Mouse (Mus musculus) heart, embryonic 10.5 days (tissue): ENCODE measurements around the gene Ttc9. TPM values are rescaled to one million over a fixed set of nuclear protein-coding genes. Genes with fewer than 3 reads are reported as not detected.

ENCODE experiments used
- DNase-seq: peaks from one replicate; pipeline ENCODE4 v3.0.0-alpha.2; 2017; ENCODE audit warnings: low spot score
- H3K27ac ChIP-seq: fragments of 300-500 bp; sonication (generic); 2 replicates; pipeline ENCODE4 v1.5.1; 2016; ENCODE audit warnings: mild to moderate bottlenecking
- H3K27me3 ChIP-seq: fragments of 300-500 bp; sonication (generic); 2 replicates; pipeline ENCODE4 v1.6.1; 2016; ENCODE audit warnings: mild to moderate bottlenecking; ENCODE audit not compliant: poor library complexity, insufficient read depth, severe bottlenecking
- H3K36me3 ChIP-seq: fragments of 300-500 bp; sonication (generic); 2 replicates; pipeline ENCODE4 v1.6.1; 2016; ENCODE audit warnings: mild to moderate bottlenecking, moderate library complexity
- H3K4me1 ChIP-seq: fragments of 300-500 bp; sonication (generic); 2 replicates; pipeline ENCODE4 v1.6.1; 2016; ENCODE audit warnings: mild to moderate bottlenecking
- H3K4me3 ChIP-seq: fragments of 300-500 bp; sonication (generic); 2 replicates; pipeline ENCODE4 v1.5.1; 2016; ENCODE audit warnings: mild to moderate bottlenecking, moderate library complexity
- H3K9me3 ChIP-seq: fragments of 300-500 bp; sonication (generic); 2 replicates; pipeline ENCODE4 v1.6.1; 2016; ENCODE audit warnings: mild to moderate bottlenecking, moderate library complexity
- WGBS: fragments of 180-500 bp; shearing (Covaris S2); methylation state at CpG from one replicate; pipeline ENCODE4 v1.1.7; 2016; 5-methylcytosine and 5-hydroxymethylcytosine counted together
- polyA plus RNA-seq: library from polyadenylated mRNA; unstranded; fragments of >200 nt; fragmentation: Nextera tagmentation; extraction: Ambion mirVana; gene quantifications from 2 replicates; pipeline ENCODE4 v1.2.1, GENCODE M21; 2016

Ttc9 gene
- polyA plus RNA-seq, 1 experiment from 2014 or later, result 2.0 TPM

GRCm38 (mm10) chr12:81698011-81698410 is 67.0 kb downstream of the Ttc9 start:
- 47% methylated on average over 4 of the region's 4 CpGs for WGBS
- H3K9me3 ChIP-seq, result no peaks in the 10 kb centered on the region
- no peak overlapping the region for H3K27ac ChIP-seq
- no peaks in the 10 kb centered on the region for H3K4me1 ChIP-seq
- DNase-seq, result no peak
- H3K27me3 ChIP-seq, result peaks cover 5% of the 10 kb centered on the region; the same call in 1 of the 2 replicates
- no peaks in the 10 kb centered on the region for H3K36me3 ChIP-seq
- H3K4me3 ChIP-seq, result no peak overlapping the region

- no peak for DNase-seq
- H3K4me1 ChIP-seq, result no peaks in the 10 kb centered on the region
- no peaks in the 10 kb centered on the region for H3K36me3 ChIP-seq
- no peaks in the 10 kb centered on the region for H3K9me3 ChIP-seq
- 20% methylated on average over 1 of the region's 1 CpGs for WGBS
- H3K4me3 ChIP-seq, result no peak overlapping the region
- no peak overlapping the region for H3K27ac ChIP-seq
- H3K27me3 ChIP-seq, result peaks cover 3% of the 10 kb centered on the region; the same call in 1 of the 2 replicates
These were observed 71.9 kb downstream of the Ttc9 start for GRCm38 (mm10) chr12:81702903-81703302.

GRCm38 (mm10) chr12:81712618-81713017 is 81.6 kb downstream of the Ttc9 start:
- Histone ChIP-seq H3K27me3 (no peaks in the 10 kb centered on the region), H3K4me1 (no peaks in the 10 kb centered on the region), H3K36me3 (no peaks in the 10 kb centered on the region), H3K4me3 (no peak overlapping the region), H3K9me3 (no peaks in the 10 kb centered on the region; the same call in 1 of the 2 replicates), H3K27ac (no peak overlapping the region)
- no peak for DNase-seq
- WGBS, result 74% methylated on average over 4 of the region's 4 CpGs

Other genes with a start within 250 kb of the Ttc9 start
- 0.25 and 0.41 TPM in 2 replicates for gene Adam4, start 209.3 kb upstream of the Ttc9 start, polyA plus RNA-seq
- 94.2 and 106 TPM in 2 replicates for gene Cox16, start 146.1 kb upstream of the Ttc9 start, polyA plus RNA-seq
- gene Gm20498, start 98.3 kb upstream of the Ttc9 start, polyA plus RNA-seq, result 34.4 and 36.2 TPM in 2 replicates
- 33.0 and 38.2 TPM in 2 replicates for gene Synj2bp, start 98.3 kb upstream of the Ttc9 start, polyA plus RNA-seq
- 0.36 and 0.37 TPM in 2 replicates for gene Adam21, start 62.8 kb upstream of the Ttc9 start, polyA plus RNA-seq
- 67.5 and 84.0 TPM in 2 replicates for gene Med6, start 36.2 kb upstream of the Ttc9 start, polyA plus RNA-seq
- 0.21 and 0.59 TPM in 2 replicates for gene Map3k9, start 149.9 kb downstream of the Ttc9 start, polyA plus RNA-seq
- 9.8 and 13.1 TPM in 2 replicates for gene Pcnx, start 228.8 kb downstream of the Ttc9 start, polyA plus RNA-seq